Mouse (Mus musculus) layer of hippocampus, postnatal 36 days (tissue): ENCODE results near the gene Tpi1. TPM values are rescaled to one million over a fixed set of nuclear protein-coding genes. Genes with fewer than 3 reads are reported as not detected.

Experiments
- DNase-seq, 2 experiments: peaks; one replicate each; pipeline ENCODE4 v3.0.0; 2022
- total RNA-seq, 2 experiments: library from RNA; stranded (reverse); gene quantifications; 2 replicates each; pipeline ENCODE4 v1.2.3; 2021

The Tpi1 gene
- total RNA-seq, 2 experiments from 2014 or later = 731 to 778 TPM

GRCm38 (mm10) chr6:124769101-124769765 is 44.9 kb downstream of the Tpi1 start, which contains the start of gene Eno2:
Gene Eno2, minus strand, starts transcription at chr6:124769673.
- DNase-seq = peak; percentile 70 to 73

- DNase-seq = no peak
These were observed 45.4 kb downstream of the Tpi1 start for GRCm38 (mm10) chr6:124768704-124769044.

GRCm38 (mm10) chr6:124767920-124768703 is 46.0 kb downstream of the Tpi1 start:
- no peak for DNase-seq

DNA sequence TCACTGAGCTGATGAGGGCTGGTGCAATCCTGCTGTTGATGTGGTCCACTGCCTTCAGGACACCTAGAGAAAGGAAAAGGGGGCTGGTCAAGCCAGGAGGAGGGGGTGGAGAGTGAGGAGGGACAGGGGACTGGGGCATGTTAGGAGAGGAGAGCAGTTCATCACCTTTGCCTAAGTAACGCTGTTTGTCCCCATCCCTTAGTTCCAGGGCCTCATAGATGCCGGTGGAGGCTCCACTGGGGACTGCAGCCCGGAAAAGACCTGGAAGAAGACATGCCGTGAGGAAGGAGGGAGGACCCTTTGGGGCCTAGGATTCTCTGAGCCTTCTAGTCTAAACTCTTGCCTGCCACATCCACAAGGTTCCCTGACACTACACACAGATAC is 46.6 kb downstream of the Tpi1 start:
- no peak for DNase-seq

DNA sequence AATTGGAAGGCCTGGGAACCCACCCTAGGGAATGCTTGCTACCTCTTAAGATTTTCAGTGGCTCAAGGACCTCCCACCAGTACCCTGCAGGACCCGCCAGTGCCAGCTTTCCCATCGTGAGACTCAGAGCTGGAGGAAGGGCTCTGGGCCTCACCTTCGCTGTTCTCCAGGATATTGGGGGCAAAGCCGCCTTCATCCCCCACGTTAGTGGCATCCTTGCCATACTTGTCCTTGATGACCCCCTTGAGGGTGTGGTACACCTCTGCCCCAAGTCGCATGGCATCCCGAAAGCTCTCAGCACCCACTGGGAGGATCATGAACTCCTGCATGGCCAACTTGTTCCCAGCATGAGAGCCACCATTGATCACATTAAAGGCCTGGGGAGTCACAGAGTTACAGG is 48.1 kb downstream of the Tpi1 start:
- no peak for DNase-seq

Other genes with a start within 250 kb of the Tpi1 start
- under 1 TPM; 0.15 to 0.18 TPM for gene C1rb, start 244.0 kb downstream of the Tpi1 start, total RNA-seq
- gene C1s2, start 178.2 kb downstream of the Tpi1 start, total RNA-seq = under 1 TPM; 0.15 to 0.35 TPM
- gene Lpcat3, start 151.3 kb downstream of the Tpi1 start, total RNA-seq = 10 to 100 TPM; 27.1 to 33.5 TPM
- gene Emg1, start 102.1 kb downstream of the Tpi1 start, total RNA-seq = 10 to 100 TPM; 54.3 to 64.9 TPM
- 100 to 1,000 TPM; 114 to 129 TPM for gene Phb2, start 102.0 kb downstream of the Tpi1 start, total RNA-seq
- gene Ptpn6, start 75.6 kb downstream of the Tpi1 start, total RNA-seq = 1 to 10 TPM; 2.9 to 3.0 TPM
- 100 to 1,000 TPM; 337 to 366 TPM for gene Grcc10, start 72.9 kb downstream of the Tpi1 start, total RNA-seq
- gene Gm45234, start 58.3 kb downstream of the Tpi1 start, total RNA-seq = not detected
- gene Atn1, start 57.8 kb downstream of the Tpi1 start, total RNA-seq = 100 to 1,000 TPM; 139 to 170 TPM
- 1,000 to 10,000 TPM in 1 of 2 experiments, 100 to 1,000 TPM in 1; 956 to 1,045 TPM for gene Eno2, start 44.6 kb downstream of the Tpi1 start, total RNA-seq
- gene Lrrc23, start 34.6 kb downstream of the Tpi1 start, total RNA-seq = 1 to 10 TPM in 1 of 2 experiments, under 1 TPM in 1; 1.00 to 3.5 TPM
- gene Spsb2, start 5.6 kb downstream of the Tpi1 start, total RNA-seq = 1 to 10 TPM; 2.9 to 3.1 TPM
- 100 to 1,000 TPM; 174 to 188 TPM for gene Usp5, start 15.2 kb upstream of the Tpi1 start, total RNA-seq
- gene Cdca3, start 15.3 kb upstream of the Tpi1 start, total RNA-seq = 1 to 10 TPM in 1 of 2 experiments, under 1 TPM in 1; 0.38 to 1.2 TPM
- under 1 TPM in 1 of 2 experiments, not detected in 1; 0.17 TPM for gene Gnb3, start 26.0 kb upstream of the Tpi1 start, total RNA-seq
- gene P3h3, start 43.5 kb upstream of the Tpi1 start, total RNA-seq = 10 to 100 TPM; 30.4 to 37.1 TPM
- 100 to 1,000 TPM; 180 to 187 TPM for gene Gpr162, start 49.7 kb upstream of the Tpi1 start, total RNA-seq
- under 1 TPM in 1 of 2 experiments, not detected in 1; 0.23 TPM for gene Cd4, start 73.9 kb upstream of the Tpi1 start, total RNA-seq
- gene Lag3, start 97.4 kb upstream of the Tpi1 start, total RNA-seq = 1 to 10 TPM; 2.1 to 2.3 TPM
- 1,000 to 10,000 TPM; 1,023 to 1,087 TPM for gene Ptms, start 105.8 kb upstream of the Tpi1 start, total RNA-seq
- 100 to 1,000 TPM; 630 to 652 TPM for gene Mlf2, start 117.1 kb upstream of the Tpi1 start, total RNA-seq
- gene Cops7a, start 151.2 kb upstream of the Tpi1 start, total RNA-seq = 100 to 1,000 TPM; 149 TPM
- 100 to 1,000 TPM; 163 to 173 TPM for gene Pianp, start 182.4 kb upstream of the Tpi1 start, total RNA-seq
- gene Zfp384, start 194.8 kb upstream of the Tpi1 start, total RNA-seq = 10 to 100 TPM; 43.9 to 48.9 TPM
- 10 to 100 TPM; 56.9 to 65.7 TPM for gene Ing4, start 225.5 kb upstream of the Tpi1 start, total RNA-seq
- gene Acrbp, start 235.4 kb upstream of the Tpi1 start, total RNA-seq = 10 to 100 TPM; 13.4 to 17.8 TPM